Mouse (Mus musculus) intestine, embryonic 15.5 days (tissue): Measurements from ENCODE around the gene Pfpl. TPM values are rescaled to one million over a fixed set of nuclear protein-coding genes. Genes with fewer than 3 reads are reported as not detected.

Experiments
- ATAC-seq: fragments of 200-750 bp; cut with Nextera tagmentation; 2 replicates; pipeline ENCODE4 v1.8.0; 2017; ENCODE audit warnings: moderate TSS enrichment, moderate library complexity
- H3K27ac ChIP-seq: fragments of 300-500 bp; sonication (generic); 2 replicates; pipeline ENCODE4 v1.5.1; 2015; ENCODE audit warnings: mild to moderate bottlenecking, inconsistent platforms
- H3K27me3 ChIP-seq: fragments of 300-500 bp; sonication (generic); replicated peaks from 2 replicates; pipeline ENCODE4 v1.6.1; 2015; ENCODE audit warnings: inconsistent platforms
- H3K36me3 ChIP-seq: fragments of 300-500 bp; sonication (generic); 2 replicates; pipeline ENCODE4 v1.6.1; 2015; ENCODE audit warnings: inconsistent platforms
- H3K4me1 ChIP-seq: fragments of 300-500 bp; sonication (generic); replicated peaks from 2 replicates; pipeline ENCODE4 v1.6.1; 2015; ENCODE audit warnings: inconsistent platforms
- H3K4me2 ChIP-seq: fragments of 300-500 bp; sonication (generic); replicated peaks from 2 replicates; pipeline ENCODE4 v1.6.1; 2015; ENCODE audit warnings: mild to moderate bottlenecking, inconsistent platforms
- H3K4me3 ChIP-seq: fragments of 300-500 bp; sonication (generic); replicated peaks from 2 replicates; pipeline ENCODE4 v1.5.1; 2015; ENCODE audit warnings: inconsistent platforms
- H3K9ac ChIP-seq: fragments of 300-500 bp; sonication (generic); 2 replicates; pipeline ENCODE4 v1.6.1; 2015; ENCODE audit warnings: inconsistent platforms
- H3K9me3 ChIP-seq: fragments of 300-500 bp; sonication (generic); 2 replicates; pipeline ENCODE4 v1.6.1; 2016; ENCODE audit warnings: inconsistent platforms
- WGBS: fragments of 180-500 bp; shearing (Covaris S2); methylation state at CpG from one replicate; pipeline ENCODE4 v1.1.7; 2015; 5-methylcytosine and 5-hydroxymethylcytosine counted together
- polyA plus RNA-seq: library from polyadenylated mRNA; unstranded; fragments of >200 nt; fragmentation: Nextera tagmentation; extraction: Ambion mirVana; gene quantifications from 2 replicates; pipeline ENCODE4 v1.2.1, GENCODE M21; 2015

The Pfpl gene
- polyA plus RNA-seq: not detected in 2 replicates

DNA sequence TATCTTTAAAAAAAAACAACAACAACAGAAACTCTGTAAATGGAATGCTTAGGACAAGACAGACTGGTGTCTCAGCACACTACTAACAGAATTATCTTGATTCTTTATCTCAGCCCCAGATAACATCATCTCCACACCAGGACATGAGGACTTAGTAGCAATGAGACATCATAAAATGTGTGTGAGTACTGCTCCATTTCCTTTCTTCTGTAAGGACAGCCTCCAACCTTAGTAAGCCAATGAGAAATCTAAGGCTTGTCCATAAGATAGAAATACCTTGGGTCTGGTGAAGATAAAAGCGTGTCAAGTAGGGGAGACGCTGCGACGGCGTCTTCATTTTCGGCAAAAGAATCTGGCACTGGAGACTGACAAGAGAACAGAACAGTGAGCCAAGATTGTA, at the start of gene Pfpl:
TSS of gene Pfpl (plus strand) at position 301 of the 400 bp plus-strand sequence.
- Histone ChIP-seq H3K4me1 (no peaks in the 10 kb centered on the region), H3K4me2 (no peak within 1 kb of the TSS), H3K36me3 (no peaks in the 10 kb centered on the region), H3K4me3 (no peak within 1 kb of the TSS), H3K9ac (no peak within 1 kb of the TSS), H3K27me3 (no peaks in the 10 kb centered on the region), H3K27ac (no peak within 1 kb of the TSS), H3K9me3 (no peaks in the 10 kb centered on the region)
- 96% methylated on average over 6 of the region's 6 CpGs for WGBS
- ATAC-seq: no peak

GRCm38 (mm10) chr19:12386979-12387378, 40.7 kb upstream of the Pfpl start, which contains the start of gene Olfr1440:
Gene Olfr1440 (plus strand): TSS chr19:12387279.
- no peak for ATAC-seq
- no peak within 1 kb of the TSS for H3K9ac ChIP-seq
- H3K4me1 ChIP-seq: no peaks in the 10 kb centered on the region
- no peak within 1 kb of the TSS for H3K4me3 ChIP-seq
- H3K9me3 ChIP-seq: no peaks in the 10 kb centered on the region
- H3K27ac ChIP-seq: no peak within 1 kb of the TSS
- no peaks in the 10 kb centered on the region for H3K27me3 ChIP-seq
- whole genome bisulfite sequencing: 78% methylated on average over 2 of the region's 2 CpGs
- no peaks in the 10 kb centered on the region for H3K36me3 ChIP-seq
- H3K4me2 ChIP-seq: no peak within 1 kb of the TSS

GRCm38 (mm10) chr19:12413737-12414136, 14.0 kb upstream of the Pfpl start:
- no peak overlapping the region for H3K27ac ChIP-seq
- ATAC-seq: no peak
- H3K27me3 ChIP-seq: no peaks in the 10 kb centered on the region
- H3K9me3 ChIP-seq: no peaks in the 10 kb centered on the region
- no peak overlapping the region for H3K4me3 ChIP-seq
- H3K4me1 ChIP-seq: no peaks in the 10 kb centered on the region
- H3K9ac ChIP-seq: no peak overlapping the region
- no peaks in the 10 kb centered on the region for H3K36me3 ChIP-seq
- no peak overlapping the region for H3K4me2 ChIP-seq

DNA sequence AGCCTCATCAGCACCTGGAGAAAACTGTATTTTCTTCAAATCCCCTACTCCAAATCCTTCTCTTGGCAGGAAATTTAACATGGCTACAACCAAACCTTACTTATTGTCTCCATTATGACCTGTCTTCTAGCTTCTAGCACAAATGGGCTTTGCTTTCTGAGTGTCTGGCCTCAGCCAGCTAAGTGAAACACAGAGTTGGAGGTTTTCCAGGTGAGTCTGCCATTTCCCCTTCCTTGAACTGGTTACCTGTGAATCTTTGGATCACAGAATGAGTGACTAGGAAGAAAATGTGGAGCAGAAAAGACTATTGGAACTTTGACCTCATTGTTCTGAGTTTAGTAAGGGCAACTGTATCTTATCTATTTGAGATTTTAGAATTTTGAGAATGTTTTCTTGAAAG, 10.3 kb upstream of the Pfpl start, which contains the start of gene Olfr1441:
TSS of gene Olfr1441 (plus strand) at position 73 of the 400 bp plus-strand sequence.
- Histone ChIP-seq H3K36me3 (no peaks in the 10 kb centered on the region), H3K4me2 (no peak within 1 kb of the TSS), H3K27me3 (no peaks in the 10 kb centered on the region), H3K9me3 (no peaks in the 10 kb centered on the region), H3K9ac (no peak within 1 kb of the TSS), H3K27ac (no peak within 1 kb of the TSS), H3K4me3 (no peak within 1 kb of the TSS), H3K4me1 (no peaks in the 10 kb centered on the region)
- ATAC-seq: no peak

GRCm38 (mm10) chr19:12418312-12418711, 9.4 kb upstream of the Pfpl start:
- Histone ChIP-seq H3K36me3 (no peaks in the 10 kb centered on the region), H3K9me3 (no peaks in the 10 kb centered on the region), H3K9ac (no peak overlapping the region), H3K27ac (no peak overlapping the region), H3K27me3 (no peaks in the 10 kb centered on the region), H3K4me2 (no peak overlapping the region), H3K4me3 (no peak overlapping the region), H3K4me1 (no peaks in the 10 kb centered on the region)
- ATAC-seq: peak; percentile 58; the same call in 1 of the 2 replicates
- 26% methylated on average over 3 of the region's 3 CpGs for WGBS

- WGBS: 69% methylated on average over 6 of the region's 6 CpGs
- ATAC-seq: no peak
- no peaks in the 10 kb centered on the region for H3K9me3 ChIP-seq
- no peak overlapping the region for H3K27ac ChIP-seq
- no peak overlapping the region for H3K9ac ChIP-seq
- no peaks in the 10 kb centered on the region for H3K4me1 ChIP-seq
- H3K27me3 ChIP-seq: no peaks in the 10 kb centered on the region
- no peak overlapping the region for H3K4me3 ChIP-seq
- no peaks in the 10 kb centered on the region for H3K36me3 ChIP-seq
- no peak overlapping the region for H3K4me2 ChIP-seq
These were observed 7.2 kb upstream of the Pfpl start for GRCm38 (mm10) chr19:12420555-12420954.

GRCm38 (mm10) chr19:12421680-12422079, 6.0 kb upstream of the Pfpl start:
- 84% methylated on average over 1 of the region's 1 CpGs for WGBS
- no peak for ATAC-seq
- H3K27ac ChIP-seq: no peak overlapping the region
- H3K36me3 ChIP-seq: no peaks in the 10 kb centered on the region
- H3K4me1 ChIP-seq: no peaks in the 10 kb centered on the region
- H3K9ac ChIP-seq: no peak overlapping the region
- no peaks in the 10 kb centered on the region for H3K27me3 ChIP-seq
- no peaks in the 10 kb centered on the region for H3K9me3 ChIP-seq
- no peak overlapping the region for H3K4me2 ChIP-seq
- no peak overlapping the region for H3K4me3 ChIP-seq

DNA sequence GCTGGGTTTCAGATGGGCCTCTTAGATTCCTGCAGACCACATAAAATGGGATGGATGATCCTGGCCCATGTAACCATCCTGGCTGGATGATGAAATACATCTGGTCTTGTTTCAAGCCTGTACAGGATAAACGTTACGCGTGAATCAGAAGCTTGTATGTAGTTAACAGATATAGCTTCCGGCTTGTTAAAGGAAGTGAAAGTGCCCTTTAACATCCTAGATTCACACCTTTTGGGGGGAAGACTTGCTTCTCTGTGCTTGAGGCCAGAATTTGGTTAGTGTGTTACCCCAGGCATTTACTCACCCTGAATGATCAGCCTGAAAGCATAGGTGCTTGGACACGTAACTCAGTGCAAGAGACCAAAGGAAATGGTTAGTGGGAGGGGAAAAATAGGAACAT, 604 bp upstream of the Pfpl start:
- H3K4me2 ChIP-seq: no peak overlapping the region
- no peak overlapping the region for H3K4me3 ChIP-seq
- H3K4me1 ChIP-seq: no peaks in the 10 kb centered on the region
- 73% methylated on average over 5 of the region's 5 CpGs for WGBS
- no peak overlapping the region for H3K27ac ChIP-seq
- no peaks in the 10 kb centered on the region for H3K9me3 ChIP-seq
- no peaks in the 10 kb centered on the region for H3K36me3 ChIP-seq
- no peak overlapping the region for H3K9ac ChIP-seq
- H3K27me3 ChIP-seq: no peaks in the 10 kb centered on the region
- no peak for ATAC-seq

DNA sequence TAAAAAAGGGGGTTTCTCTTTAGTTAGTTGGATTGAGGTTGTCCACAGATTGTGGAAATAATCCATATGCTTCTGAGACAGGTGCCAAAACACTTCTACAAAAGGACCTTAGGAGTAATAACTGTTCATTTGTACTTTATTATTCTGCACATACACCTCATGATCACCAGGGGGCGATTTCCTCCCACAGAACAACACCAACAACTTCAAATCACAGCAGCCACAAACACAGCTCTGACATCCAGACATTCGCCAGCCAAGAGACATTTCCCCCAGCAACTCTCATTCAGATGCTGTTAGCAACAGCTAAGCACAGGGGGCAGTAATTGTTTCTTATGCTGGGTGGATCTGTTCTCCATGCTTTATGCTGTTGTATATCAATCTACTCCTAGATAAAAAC, 5.3 kb downstream of the Pfpl start:
- no peak overlapping the region for H3K9ac ChIP-seq
- no peak overlapping the region for H3K27ac ChIP-seq
- H3K4me2 ChIP-seq: no peak overlapping the region
- no peaks in the 10 kb centered on the region for H3K9me3 ChIP-seq
- H3K36me3 ChIP-seq: no peaks in the 10 kb centered on the region
- no peaks in the 10 kb centered on the region for H3K27me3 ChIP-seq
- no peaks in the 10 kb centered on the region for H3K4me1 ChIP-seq
- ATAC-seq: peak; percentile 34; the same call in 1 of the 2 replicates
- WGBS: 14% methylated on average over 2 of the region's 2 CpGs
- no peak overlapping the region for H3K4me3 ChIP-seq

GRCm38 (mm10) chr19:12435011-12435416, 7.3 kb downstream of the Pfpl start:
- no peaks in the 10 kb centered on the region for H3K36me3 ChIP-seq
- no peaks in the 10 kb centered on the region for H3K27me3 ChIP-seq
- H3K9ac ChIP-seq: no peak overlapping the region
- H3K4me3 ChIP-seq: no peak overlapping the region
- WGBS: 83% methylated on average over 4 of the region's 4 CpGs
- H3K4me1 ChIP-seq: no peaks in the 10 kb centered on the region
- H3K27ac ChIP-seq: no peak overlapping the region
- no peak for ATAC-seq
- H3K4me2 ChIP-seq: no peak overlapping the region
- H3K9me3 ChIP-seq: no peaks in the 10 kb centered on the region

- ATAC-seq: no peak
- Histone ChIP-seq H3K4me1 (peaks cover 4% of the 10 kb centered on the region; the same call in 1 of the 2 replicates), H3K27me3 (no peaks in the 10 kb centered on the region), H3K9ac (no peak overlapping the region), H3K27ac (no peak overlapping the region), H3K9me3 (no peaks in the 10 kb centered on the region), H3K4me2 (no peak overlapping the region), H3K36me3 (no peaks in the 10 kb centered on the region), H3K4me3 (no peak overlapping the region)
- 79% methylated on average over 4 of the region's 4 CpGs for WGBS
These were observed 8.2 kb downstream of the Pfpl start for GRCm38 (mm10) chr19:12435750-12436524.

DNA sequence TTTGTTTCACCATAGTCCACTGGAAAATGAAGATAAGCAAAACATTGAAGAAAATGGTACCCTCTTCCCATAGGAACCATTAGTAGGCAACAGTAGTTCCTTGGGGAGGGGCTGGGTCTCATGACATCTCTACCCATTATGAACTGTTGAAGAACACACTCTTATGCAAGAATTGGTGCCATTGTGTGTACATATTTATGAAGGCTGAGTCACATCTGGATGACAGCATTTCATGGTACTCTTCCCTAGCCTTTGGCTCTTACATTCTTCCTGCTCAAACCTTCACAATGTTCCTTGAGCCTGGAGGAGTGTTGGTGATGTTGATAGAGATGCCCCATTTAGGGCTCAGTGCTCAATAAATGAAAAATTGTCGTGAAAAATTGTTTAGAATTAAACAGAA, 11.9 kb downstream of the Pfpl start:
- Histone ChIP-seq H3K9ac (no peak overlapping the region), H3K27ac (no peak overlapping the region), H3K4me3 (no peak overlapping the region), H3K4me2 (no peak overlapping the region), H3K4me1 (peaks cover 4% of the 10 kb centered on the region; the same call in 1 of the 2 replicates), H3K27me3 (no peaks in the 10 kb centered on the region), H3K36me3 (no peaks in the 10 kb centered on the region), H3K9me3 (no peaks in the 10 kb centered on the region)
- WGBS: 40% methylated on average over 1 of the region's 1 CpGs
- no peak for ATAC-seq
